Comparison of ENCODE assay signal across 23 mouse cellular contexts in genomic region chr11:119077755-119078154, GRCm38 (mm10). TPM values are rescaled to one million over a fixed set of nuclear protein-coding genes. Genes with fewer than 3 reads are reported as not detected.
DNase-seq lines count a peak whose midpoint lies in the region; ATAC-seq and TF ChIP-seq lines count a peak whose summit lies in the region.
"Had no signal": no experiment of that assay in that cellular context is flagged by ENCODE, and none has a peak within 500 bp of the region (broad histone marks: within the 10 kb centered on the region; RNA-seq: fewer than 3 reads in every experiment).

No protein-coding gene starts in this region.

- H3K9ac ChIP-seq in midbrain, embryonic 12.5 days (replicated peaks), result no peak overlapping the region
- no peak overlapping the region for H3K9ac ChIP-seq in midbrain, embryonic 15.5 days
- H3K9ac ChIP-seq in midbrain, embryonic 16.5 days (ENCODE audit: low read depth, low read length), result no peak overlapping the region
- H3K9ac ChIP-seq: hindbrain, embryonic 14.5 days; limb, embryonic 15.5 days; liver, embryonic 14.5 days had no signal

- peak overlapping the region; percentile 79; the same call in 1 of the 2 replicates for H3K27ac ChIP-seq in layer of hippocampus, adult 2 months
- 0 out of 2 replicates have a peak overlapping the region, but pooled peaks have one; percentile 76 for H3K27ac ChIP-seq in midbrain, embryonic 12.5 days (replicated peaks)
- no peak overlapping the region for H3K27ac ChIP-seq in midbrain, embryonic 15.5 days
- H3K27ac ChIP-seq in midbrain, embryonic 16.5 days (ENCODE audit: low read length), result peak overlapping the region; percentile 74; the same call in 1 of the 2 replicates
- H3K27ac ChIP-seq: limb, embryonic 15.5 days; liver, embryonic 14.5 days had no signal

- H3K4me1 ChIP-seq in midbrain, embryonic 12.5 days, result peaks cover 52% of the 10 kb centered on the region
- peaks cover 45% of the 10 kb centered on the region for H3K4me1 ChIP-seq in midbrain, embryonic 15.5 days
- peaks cover 42% of the 10 kb centered on the region for H3K4me1 ChIP-seq in midbrain, embryonic 16.5 days (ENCODE audit: control insufficient read depth, insufficient read depth, low read length)

- 83% methylated on average over 4 of the region's 4 CpGs for WGBS in midbrain, embryonic 12.5 days
- WGBS in midbrain, embryonic 15.5 days, result 80% methylated on average over 4 of the region's 4 CpGs
- WGBS in midbrain, embryonic 16.5 days, result 73% methylated on average over 4 of the region's 4 CpGs

- H3K27me3 ChIP-seq in midbrain, embryonic 12.5 days, result peaks cover 51% of the 10 kb centered on the region
- peaks cover 10% of the 10 kb centered on the region for H3K27me3 ChIP-seq in midbrain, embryonic 15.5 days (replicated peaks)
- peaks cover 8% of the 10 kb centered on the region for H3K27me3 ChIP-seq in midbrain, embryonic 16.5 days (ENCODE audit: control insufficient read depth, insufficient read depth, low read depth, low read length)

- no peak overlapping the region for H3K4me2 ChIP-seq in midbrain, embryonic 12.5 days (replicated peaks)
- H3K4me2 ChIP-seq in midbrain, embryonic 15.5 days, result no peak overlapping the region
- H3K4me2 ChIP-seq in midbrain, embryonic 16.5 days (ENCODE audit: low read length), result no peak overlapping the region

- no peak overlapping the region for H3K4me3 ChIP-seq in layer of hippocampus, adult 2 months
- H3K4me3 ChIP-seq in midbrain, embryonic 12.5 days, result no peak overlapping the region
- no peak overlapping the region for H3K4me3 ChIP-seq in midbrain, embryonic 15.5 days
- H3K4me3 ChIP-seq in midbrain, embryonic 16.5 days (ENCODE audit: low read depth, low read length), result no peak overlapping the region
- H3K4me3 ChIP-seq: left cerebral cortex, adult 2 months; limb, embryonic 15.5 days; myocyte had no signal

- DNase-seq in adrenal gland, postnatal 14 days, result peak; percentile 4
- DNase-seq in adrenal gland, postnatal 4 days (ENCODE audit: low spot score in 2 of 2), result no peak
- no peak for DNase-seq in layer of hippocampus, adult 2 months (ENCODE audit: low spot score in 2 of 2)
- no peak for DNase-seq in layer of hippocampus, adult 11-12 months (ENCODE audit: low spot score)
- DNase-seq in left cerebral cortex, postnatal 4 days, result no peak
- DNase-seq: adrenal gland, adult 2 months; cerebellum, adult 2 months; gastrocnemius, postnatal 10 days; heart, postnatal 4 days; kidney, postnatal 4 days; lung, postnatal 4 days; thymus, adult 2 months; thymus, postnatal 4 days had no signal

- TF ChIP-seq CTCF in layer of hippocampus, adult 2 months (conservative IDR thresholded peaks at IDR 0.05), result no peak

- peaks cover 10% of the 10 kb centered on the region for H3K36me3 ChIP-seq in midbrain, embryonic 12.5 days
- H3K36me3 ChIP-seq in midbrain, embryonic 15.5 days (replicated peaks), result peaks cover 7% of the 10 kb centered on the region
- peaks cover 16% of the 10 kb centered on the region; the same call in 1 of the 2 replicates for H3K36me3 ChIP-seq in midbrain, embryonic 16.5 days (ENCODE audit: control insufficient read depth, insufficient read depth, low read length)
- H3K36me3 ChIP-seq: G1E had no signal

- no peak for ATAC-seq in midbrain, embryonic 12.5 days (ENCODE audit: low FRiP score, low read depth)
- no peak for ATAC-seq in midbrain, embryonic 15.5 days (replicated peaks)
- no peak for ATAC-seq in midbrain, embryonic 16.5 days

- intact Hi-C loops in left cerebral cortex, postnatal 4 days (cut with DNase I), result no loop called here

- H3K9me3 ChIP-seq in midbrain, embryonic 12.5 days, result no peaks in the 10 kb centered on the region
- H3K9me3 ChIP-seq in midbrain, embryonic 15.5 days, result no peaks in the 10 kb centered on the region
- no peaks in the 10 kb centered on the region for H3K9me3 ChIP-seq in midbrain, embryonic 16.5 days (replicated peaks; ENCODE audit: control insufficient read depth, low read length, poor library complexity, severe bottlenecking)
- H3K9me3 ChIP-seq: heart, embryonic 10.5 days; limb, embryonic 15.5 days had no signal

RNA-seq across cellular contexts. Expression of gene Cbx4, which starts 8.3 kb away (rescaled TPM):
- 105 and 156 TPM in 2 replicates for total RNA-seq in adrenal gland, postnatal 14 days (2021)
- total RNA-seq in adrenal gland, postnatal 4 days (2021), result 10 to 100 TPM; 69.7 to 76.8 TPM
- total RNA-seq in layer of hippocampus, adult 2 months (2021), result 10 to 100 TPM; 53.7 to 60.4 TPM
- polyA plus RNA-seq in midbrain, embryonic 12.5 days (2016; fragmentation: Nextera tagmentation; extraction: Ambion mirVana), result 12.4 and 15.2 TPM in 2 replicates
- polyA plus RNA-seq in midbrain, embryonic 15.5 days (2015; fragmentation: Nextera tagmentation; extraction: Ambion mirVana), result 23.7 and 24.7 TPM in 2 replicates
- polyA plus RNA-seq in midbrain, embryonic 16.5 days (2015; fragmentation: Nextera tagmentation; extraction: Ambion mirVana), result 23.9 and 25.6 TPM in 2 replicates
- total RNA-seq in left cerebral cortex, postnatal 4 days (2021), result 10 to 100 TPM; 40.8 to 45.2 TPM
- total RNA-seq: G1E had no signal

RNA-seq across cellular contexts. Expression of gene Cbx8, which starts 37.0 kb away (rescaled TPM):
- 13.1 and 16.7 TPM in 2 replicates for total RNA-seq in adrenal gland, postnatal 14 days (2021)
- 10 to 100 TPM; 10.8 to 15.5 TPM for total RNA-seq in adrenal gland, postnatal 4 days (2021)
- total RNA-seq in layer of hippocampus, adult 2 months (2021), result 10 to 100 TPM; 10.2 to 11.3 TPM
- polyA plus RNA-seq in midbrain, embryonic 12.5 days (2016; fragmentation: Nextera tagmentation; extraction: Ambion mirVana), result 12.1 and 15.1 TPM in 2 replicates
- 9.6 and 9.7 TPM in 2 replicates for polyA plus RNA-seq in midbrain, embryonic 15.5 days (2015; fragmentation: Nextera tagmentation; extraction: Ambion mirVana)
- polyA plus RNA-seq in midbrain, embryonic 16.5 days (2015; fragmentation: Nextera tagmentation; extraction: Ambion mirVana), result 8.5 and 8.6 TPM in 2 replicates
- 10 to 100 TPM; 13.0 to 15.6 TPM for total RNA-seq in left cerebral cortex, postnatal 4 days (2021)
- total RNA-seq: G1E had no signal
- polyA plus RNA-seq: G1E had no signal

RNA-seq across cellular contexts. Expression of gene Cbx2, which starts 55.0 kb away (rescaled TPM):
- 7.4 and 7.7 TPM in 2 replicates for total RNA-seq in adrenal gland, postnatal 14 days (2021)
- total RNA-seq in adrenal gland, postnatal 4 days (2021), result 10 to 100 TPM in 1 of 2 experiments, 1 to 10 TPM in 1; 9.5 to 10.1 TPM
- 1 to 10 TPM; 2.9 to 3.1 TPM for total RNA-seq in layer of hippocampus, adult 2 months (2021)
- polyA plus RNA-seq in midbrain, embryonic 12.5 days (2016; fragmentation: Nextera tagmentation; extraction: Ambion mirVana), result 81.0 and 86.0 TPM in 2 replicates
- 17.6 and 19.6 TPM in 2 replicates for polyA plus RNA-seq in midbrain, embryonic 15.5 days (2015; fragmentation: Nextera tagmentation; extraction: Ambion mirVana)
- 13.3 and 18.0 TPM in 2 replicates for polyA plus RNA-seq in midbrain, embryonic 16.5 days (2015; fragmentation: Nextera tagmentation; extraction: Ambion mirVana)
- 1 to 10 TPM; 6.8 to 7.4 TPM for total RNA-seq in left cerebral cortex, postnatal 4 days (2021)
- polyA plus RNA-seq: G1E had no signal
